Mouse (Mus musculus) neural tube, embryonic 14.5 days (tissue): ENCODE measurements at regions not wholly inside any gene's neighbourhood (a gene's known extent, or its start where the extent isn't known, plus 50 kb on each side); places are given as distances from the start of the nearest gene placed in this dataset.

Experiments
- ATAC-seq: fragments of 200-750 bp; cut with Nextera tagmentation; 2 replicates; pipeline ENCODE4 v1.8.0; 2017; ENCODE audit warnings: low read depth, mild to moderate bottlenecking, moderate TSS enrichment, moderate library complexity
- H3K27ac ChIP-seq: fragments of 300-500 bp; sonication (generic); 2 replicates; pipeline ENCODE4 v1.5.1; 2014; ENCODE audit warnings: low read depth, mild to moderate bottlenecking, control low read depth, low read length, moderate library complexity, mixed read lengths
- H3K27me3 ChIP-seq: fragments of 300-500 bp; sonication (generic); 2 replicates; pipeline ENCODE4 v1.6.1; 2014; ENCODE audit warnings: low read length; ENCODE audit not compliant: control insufficient read depth, insufficient read depth
- H3K36me3 ChIP-seq: fragments of 300-500 bp; sonication (generic); 2 replicates; pipeline ENCODE4 v1.6.1; 2014; ENCODE audit warnings: low read length, mixed read lengths; ENCODE audit not compliant: control insufficient read depth, insufficient read depth
- H3K4me1 ChIP-seq: fragments of 300-500 bp; sonication (generic); 2 replicates; pipeline ENCODE4 v1.6.1; 2014; ENCODE audit warnings: low read length; ENCODE audit not compliant: control insufficient read depth, insufficient read depth
- H3K4me2 ChIP-seq: fragments of 300-500 bp; sonication (generic); 2 replicates; pipeline ENCODE4 v1.6.1; 2014; ENCODE audit warnings: mild to moderate bottlenecking, low read depth, low read length, control low read depth
- H3K4me3 ChIP-seq: fragments of 300-500 bp; sonication (generic); 2 replicates; pipeline ENCODE4 v1.5.1; 2014; ENCODE audit warnings: low read depth, low read length, control low read depth, mixed read lengths
- H3K9ac ChIP-seq: fragments of 300-500 bp; sonication (generic); replicated peaks from 2 replicates; pipeline ENCODE4 v1.6.1; 2014; ENCODE audit warnings: low read depth, mild to moderate bottlenecking, control low read depth, low read length, mixed read lengths
- H3K9me3 ChIP-seq: fragments of 300-500 bp; sonication (generic); 2 replicates; pipeline ENCODE4 v1.6.1; 2016; ENCODE audit warnings: low read length; ENCODE audit not compliant: control insufficient read depth
- WGBS: fragments of 180-500 bp; shearing (Covaris S2); extraction: QIAGEN DNeasy Blood & Tissue Kit; methylation state at CpG from one replicate; pipeline ENCODE4 v1.1.7; 2014; 5-methylcytosine and 5-hydroxymethylcytosine counted together

DNA sequence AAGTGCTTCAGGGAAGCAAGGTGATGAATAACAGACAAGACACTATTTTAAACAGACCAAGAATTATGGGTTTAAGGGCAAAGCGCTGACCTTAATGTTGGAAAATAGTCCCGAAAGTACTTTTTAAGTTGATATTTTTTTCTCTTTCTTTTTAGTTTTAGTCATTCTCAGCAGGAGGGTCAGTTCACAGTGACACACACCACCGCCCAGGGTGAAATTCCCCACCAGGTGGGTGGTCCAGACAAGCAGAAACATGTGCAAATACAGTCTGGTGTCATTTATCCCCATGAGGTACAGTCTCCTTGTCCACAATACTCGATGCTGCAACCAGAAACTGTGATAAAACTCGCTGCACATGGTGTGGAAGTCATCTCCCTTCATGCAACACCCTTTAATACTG is 435.5 kb downstream of the Fat4 start:
- Histone ChIP-seq H3K4me2 (no peak overlapping the region), H3K36me3 (no peaks in the 10 kb centered on the region), H3K27me3 (no peaks in the 10 kb centered on the region), H3K9ac (no peak overlapping the region), H3K4me3 (no peak overlapping the region), H3K27ac (no peak overlapping the region), H3K4me1 (no peaks in the 10 kb centered on the region), H3K9me3 (no peaks in the 10 kb centered on the region)
- WGBS, result 67% methylated on average over 5 of the region's 5 CpGs
- no peak for ATAC-seq

DNA sequence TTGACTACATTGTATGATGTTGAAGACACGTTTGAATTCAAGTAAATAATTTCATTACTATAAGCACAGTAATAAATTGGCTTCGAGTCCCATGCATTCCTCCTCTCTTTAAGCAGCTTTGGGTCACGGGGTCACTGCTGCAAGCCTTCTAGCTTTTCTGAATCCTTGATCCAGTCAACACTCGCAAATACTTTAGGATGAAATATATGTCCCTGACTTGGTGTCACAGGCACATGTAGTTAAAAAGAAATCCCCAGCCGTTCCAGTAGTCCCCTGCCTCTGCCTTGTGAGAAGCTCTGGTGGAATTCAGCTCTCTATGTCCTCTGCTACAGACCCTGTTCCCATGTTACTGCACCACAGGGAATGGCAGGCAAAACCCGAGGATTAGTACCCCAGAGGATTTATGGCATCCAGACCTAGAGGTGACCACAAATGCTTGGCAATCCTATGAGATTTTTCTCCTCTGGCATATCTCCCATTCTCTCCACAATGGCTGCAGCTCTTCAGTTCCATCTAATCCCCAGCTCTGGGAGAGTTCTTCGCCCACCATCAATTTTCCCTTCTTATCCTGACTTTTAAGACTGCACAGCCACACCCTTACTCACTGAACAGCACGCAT is 449.0 kb downstream of the Fat4 start:
- no peaks in the 10 kb centered on the region for H3K36me3 ChIP-seq
- 56% methylated on average over 8 of the region's 8 CpGs for WGBS
- no peak overlapping the region for H3K27ac ChIP-seq
- no peaks in the 10 kb centered on the region for H3K9me3 ChIP-seq
- ATAC-seq, result no peak
- H3K4me2 ChIP-seq, result no peak overlapping the region
- no peak overlapping the region for H3K9ac ChIP-seq
- no peaks in the 10 kb centered on the region for H3K4me1 ChIP-seq
- H3K4me3 ChIP-seq, result no peak overlapping the region
- H3K27me3 ChIP-seq, result no peaks in the 10 kb centered on the region

DNA sequence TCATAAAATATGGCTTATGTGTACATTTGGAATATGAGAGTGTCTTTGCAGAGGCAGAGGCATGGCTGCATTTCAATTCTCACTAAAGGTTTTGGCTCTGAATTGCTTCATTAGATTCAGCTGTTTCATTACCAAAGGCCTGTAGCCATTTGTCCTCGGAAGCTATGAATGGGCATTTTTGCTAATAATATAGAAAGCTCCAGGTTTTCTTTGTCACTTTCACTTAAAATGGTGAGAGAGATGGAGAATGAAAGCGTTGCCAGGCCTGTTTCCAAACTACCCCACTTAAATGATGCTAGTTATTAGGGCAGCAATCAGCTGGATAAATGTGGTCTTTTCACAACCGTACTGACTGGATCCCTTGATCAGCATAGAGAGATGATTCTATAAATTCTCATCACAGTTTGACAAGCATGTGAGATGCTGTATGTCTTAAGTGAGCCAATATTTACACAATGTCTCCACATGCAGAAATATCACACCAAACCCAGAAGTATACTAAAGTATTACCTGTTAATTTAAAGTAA is 454.5 kb downstream of the Fat4 start:
- no peak overlapping the region for H3K9ac ChIP-seq
- H3K4me3 ChIP-seq, result no peak overlapping the region
- WGBS, result 63% methylated on average over 3 of the region's 3 CpGs
- no peaks in the 10 kb centered on the region for H3K27me3 ChIP-seq
- H3K27ac ChIP-seq, result no peak overlapping the region
- no peak for ATAC-seq
- no peaks in the 10 kb centered on the region for H3K4me1 ChIP-seq
- no peaks in the 10 kb centered on the region for H3K36me3 ChIP-seq
- H3K4me2 ChIP-seq, result no peak overlapping the region
- H3K9me3 ChIP-seq, result no peaks in the 10 kb centered on the region

DNA sequence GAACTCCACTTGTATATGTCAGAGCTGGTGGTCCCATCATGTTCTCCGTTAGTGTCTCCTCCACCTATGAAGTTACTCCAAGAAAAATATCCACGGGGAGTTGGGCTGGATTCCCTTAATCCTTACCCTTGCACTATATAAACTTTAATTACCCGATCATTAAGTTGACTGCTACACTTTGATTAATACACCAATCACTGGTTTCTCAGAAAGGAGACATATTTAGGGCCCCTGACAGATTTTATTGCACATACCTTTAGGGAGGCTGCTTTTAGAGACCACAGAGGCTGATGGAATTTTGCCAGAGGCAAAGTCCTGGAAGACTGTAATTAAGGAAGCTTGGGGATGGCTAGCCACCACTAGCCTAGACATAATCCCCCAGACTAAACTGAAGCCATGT is 457.3 kb downstream of the Fat4 start:
- Histone ChIP-seq H3K4me1 (no peaks in the 10 kb centered on the region), H3K27me3 (no peaks in the 10 kb centered on the region), H3K9me3 (no peaks in the 10 kb centered on the region), H3K4me3 (no peak overlapping the region), H3K9ac (no peak overlapping the region), H3K36me3 (no peaks in the 10 kb centered on the region), H3K4me2 (no peak overlapping the region), H3K27ac (no peak overlapping the region)
- 64% methylated on average over 3 of the region's 3 CpGs for WGBS
- no peak for ATAC-seq

DNA sequence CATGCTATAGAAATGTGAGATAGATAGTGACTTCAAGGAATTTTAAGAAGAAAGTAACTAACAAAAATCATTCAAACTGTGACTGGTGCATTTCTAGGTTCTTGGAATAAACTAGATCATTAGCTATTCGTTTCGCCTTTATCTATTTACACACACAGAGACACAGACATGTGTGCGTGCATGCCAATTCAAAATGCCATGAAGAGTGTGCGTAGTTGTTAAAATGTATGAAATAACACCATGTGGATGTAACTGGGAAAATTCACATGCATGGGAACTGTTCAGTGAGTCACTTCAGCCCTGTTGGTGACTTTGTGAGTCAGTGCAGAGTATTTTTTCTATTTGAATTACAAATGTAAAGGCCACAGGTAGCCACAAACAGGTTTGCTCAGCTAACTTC is 460.8 kb downstream of the Fat4 start:
- no peak overlapping the region for H3K4me2 ChIP-seq
- no peak overlapping the region for H3K27ac ChIP-seq
- WGBS, result 94% methylated on average over 4 of the region's 4 CpGs
- H3K9ac ChIP-seq, result no peak overlapping the region
- no peaks in the 10 kb centered on the region for H3K36me3 ChIP-seq
- no peaks in the 10 kb centered on the region for H3K9me3 ChIP-seq
- ATAC-seq, result no peak
- H3K4me1 ChIP-seq, result no peaks in the 10 kb centered on the region
- H3K4me3 ChIP-seq, result no peak overlapping the region
- no peaks in the 10 kb centered on the region for H3K27me3 ChIP-seq

DNA sequence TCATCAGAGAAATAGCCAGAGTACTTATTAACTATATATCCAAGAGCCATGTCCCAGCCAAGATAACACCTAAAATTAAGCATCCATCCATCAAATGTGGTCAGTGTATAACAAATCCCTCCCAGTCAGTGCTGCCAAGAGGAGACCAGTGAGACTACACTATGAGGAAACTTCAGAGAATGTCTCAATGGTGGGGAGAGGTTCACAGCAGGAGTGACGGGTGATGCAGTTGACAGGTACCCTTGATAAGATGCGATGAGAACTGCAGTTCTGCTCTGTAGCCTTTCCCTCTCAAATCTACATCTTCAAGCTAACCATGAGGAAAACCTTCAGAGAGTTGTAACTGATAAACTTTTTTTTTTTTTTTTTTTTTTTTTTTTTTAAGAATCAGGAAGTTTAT is 470.3 kb downstream of the Fat4 start:
- H3K4me2 ChIP-seq, result no peak overlapping the region
- H3K4me3 ChIP-seq, result no peak overlapping the region
- no peak for ATAC-seq
- H3K27ac ChIP-seq, result no peak overlapping the region
- no peaks in the 10 kb centered on the region for H3K27me3 ChIP-seq
- H3K9ac ChIP-seq, result no peak overlapping the region
- WGBS, result 83% methylated on average over 2 of the region's 2 CpGs
- H3K9me3 ChIP-seq, result no peaks in the 10 kb centered on the region
- no peaks in the 10 kb centered on the region for H3K4me1 ChIP-seq
- no peaks in the 10 kb centered on the region for H3K36me3 ChIP-seq

DNA sequence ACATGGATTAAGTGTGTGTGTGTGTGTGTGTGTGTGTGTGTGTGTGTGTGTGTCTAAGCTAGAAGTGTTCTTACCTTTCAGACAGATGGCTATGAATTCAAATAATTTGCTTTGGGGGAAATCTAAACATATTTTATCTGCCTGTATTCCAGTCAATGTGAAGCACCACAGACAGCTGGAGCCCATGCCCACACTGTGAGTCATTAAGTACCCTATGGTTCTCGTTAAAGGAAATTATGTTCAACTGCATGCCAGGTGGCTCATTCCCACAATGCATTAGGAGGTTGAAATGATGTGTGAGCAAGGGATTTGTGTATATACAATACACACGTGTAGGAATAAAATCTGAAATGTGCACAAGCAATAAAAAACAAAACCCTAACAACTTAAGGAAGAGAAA is 473.5 kb downstream of the Fat4 start:
- peak; percentile 83 for ATAC-seq
- Histone ChIP-seq H3K27me3 (no peaks in the 10 kb centered on the region), H3K27ac (no peak overlapping the region), H3K4me3 (no peak overlapping the region), H3K4me2 (no peak overlapping the region), H3K9me3 (no peaks in the 10 kb centered on the region), H3K4me1 (no peaks in the 10 kb centered on the region), H3K36me3 (no peaks in the 10 kb centered on the region), H3K9ac (no peak overlapping the region)
- 30% methylated on average over 2 of the region's 2 CpGs for WGBS

DNA sequence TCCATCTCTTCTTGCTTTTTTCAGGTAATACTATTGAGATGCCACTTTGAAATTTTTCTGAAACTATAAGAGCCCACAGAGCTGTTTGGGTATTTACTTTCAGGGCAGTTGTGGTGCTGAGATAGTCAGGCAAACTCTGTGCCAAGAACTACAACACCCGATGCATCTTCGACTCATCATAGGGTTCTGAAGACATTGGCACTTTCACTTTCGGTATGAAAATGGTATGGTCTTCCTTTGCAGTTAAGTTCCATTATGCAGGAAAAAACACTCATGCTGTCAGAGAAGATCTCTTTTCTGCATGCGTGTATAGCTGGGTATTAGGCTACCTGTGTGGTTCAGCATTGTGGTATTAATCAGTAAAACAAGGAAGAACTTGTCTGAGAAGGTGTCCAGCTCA is 484.2 kb downstream of the Fat4 start:
- ATAC-seq, result no peak
- Histone ChIP-seq H3K9ac (no peak overlapping the region), H3K27me3 (no peaks in the 10 kb centered on the region), H3K4me1 (no peaks in the 10 kb centered on the region), H3K9me3 (no peaks in the 10 kb centered on the region), H3K27ac (no peak overlapping the region), H3K36me3 (no peaks in the 10 kb centered on the region), H3K4me3 (no peak overlapping the region), H3K4me2 (no peak overlapping the region)
- WGBS, result 97% methylated on average over 4 of the region's 4 CpGs

DNA sequence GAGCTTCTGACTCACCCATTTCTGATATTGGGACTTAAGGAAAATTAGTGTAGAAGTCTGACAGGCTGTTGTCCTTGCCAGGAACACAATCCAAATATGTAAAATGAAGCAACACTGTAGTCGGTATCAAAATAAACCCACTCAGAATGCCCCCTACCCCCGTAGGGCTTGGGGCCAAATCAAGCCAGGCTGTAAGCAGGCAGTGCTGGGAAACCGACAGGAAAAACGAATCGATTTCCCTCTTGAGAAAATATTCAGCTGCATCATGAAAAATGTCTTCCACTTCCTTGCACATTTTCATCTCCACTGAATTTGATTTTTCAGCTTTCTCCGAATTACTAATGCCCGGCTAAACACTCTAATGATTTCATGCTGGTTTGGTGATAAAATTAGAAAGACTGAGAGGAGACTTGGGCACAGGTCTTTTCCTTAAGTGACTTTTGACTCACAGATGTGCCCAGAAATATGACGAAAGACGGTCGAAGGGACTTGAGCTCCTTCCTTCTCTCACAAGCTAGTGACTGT is 485.7 kb downstream of the Fat4 start:
- Histone ChIP-seq H3K9me3 (no peaks in the 10 kb centered on the region), H3K27ac (no peak overlapping the region), H3K4me2 (no peak overlapping the region), H3K4me3 (no peak overlapping the region), H3K27me3 (no peaks in the 10 kb centered on the region), H3K4me1 (no peaks in the 10 kb centered on the region), H3K9ac (no peak overlapping the region), H3K36me3 (no peaks in the 10 kb centered on the region)
- 77% methylated on average over 10 of the region's 10 CpGs for WGBS
- no peak for ATAC-seq
